In genomic region chr8:78127852-78128251, GRCm38 (mm10) we compare ENCODE assay signal across 8 mouse cellular contexts.
A peak's percentile ranks its signal among the peaks of the same experiment; 100 is the strongest.
DNase-seq lines count a peak whose midpoint lies in the region; ATAC-seq and TF ChIP-seq lines count a peak whose summit lies in the region.

No protein-coding gene starts in this region.

- 13% methylated on average over 2 of the region's 2 CpGs for WGBS in bone marrow, adult 2 months
- WGBS in lung, adult 2 months: 16% methylated on average over 2 of the region's 2 CpGs

- intact Hi-C loops in gastrocnemius, adult 2 months (cut with DNase I): loop anchor here (2.0 kb wide), 1 partner anchor 65 kb away; no protein-coding TSS in a partner anchor

- no peak for ATAC-seq in monocyte, adult 5-6 weeks (replicated peaks; ENCODE audit: insufficient number of reproducible peaks, low FRiP score, low TSS enrichment, poor library complexity, severe bottlenecking)
- ATAC-seq in erythroblast, adult 5-6 weeks (replicated peaks; ENCODE audit: low FRiP score, poor library complexity, severe bottlenecking): no peak

- no peaks in the 10 kb centered on the region for H3K4me1 ChIP-seq in bone marrow, adult 2 months (ENCODE audit: control insufficient read depth, insufficient read depth, low read length)
- H3K4me1 ChIP-seq in lung, adult 2 months (ENCODE audit: control insufficient read depth, insufficient read depth, low read length): no peaks in the 10 kb centered on the region

- TF ChIP-seq POLR2A in bone marrow, adult 2 months (IDR thresholded peaks at IDR 0.05; ENCODE audit: borderline replicate concordance, control insufficient read depth, low read depth, low read length): no peak
- TF ChIP-seq POLR2A in lung, adult 2 months (IDR thresholded peaks at IDR 0.05; ENCODE audit: borderline replicate concordance, extremely low read depth, low read depth, low read length): no peak

- TF ChIP-seq CTCF in gastrocnemius, adult 2 months (IDR thresholded peaks at IDR 0.05): peak; percentile 55
- TF ChIP-seq CTCF in bone marrow, adult 2 months (IDR thresholded peaks at IDR 0.05; ENCODE audit: control insufficient read depth, insufficient read depth, low read length): peak; percentile 18; the same call in 1 of the 2 replicates
- peak; percentile 89 for TF ChIP-seq CTCF in lung, adult 2 months (IDR thresholded peaks at IDR 0.05; ENCODE audit: insufficient read depth, low read length)

- no peak overlapping the region for H3K4me3 ChIP-seq in gastrocnemius, adult 2 months
- H3K4me3 ChIP-seq in bone marrow, adult 2 months (replicated peaks; ENCODE audit: control insufficient read depth, low read depth, low read length): no peak overlapping the region
- H3K4me3 ChIP-seq in lung, adult 2 months (replicated peaks; ENCODE audit: extremely low read depth, low read depth, low read length): no peak overlapping the region

- DNase-seq in gastrocnemius, adult 2 months: peak; percentile 31
- DNase-seq in gastrocnemius, adult 8-10 months (ENCODE audit: low spot score in 2 of 2): no peak
- peak; percentile 39 for DNase-seq in ovary, postnatal 36 days (ENCODE audit: low spot score)
- no peak for DNase-seq in ovary, adult 18-20 months (ENCODE audit: low spot score)
- peak; percentile 61 for DNase-seq in lung, adult 2 months

- H3K27ac ChIP-seq in gastrocnemius, adult 2 months: no peak overlapping the region
- no peak overlapping the region for H3K27ac ChIP-seq in bone marrow, adult 2 months (ENCODE audit: control insufficient read depth, insufficient read depth, low read depth, low read length, poor library complexity)

Comparison
In these comparisons a context has a peak if more than half of its experiments do, and no peak if none do; other contexts are left out.
1. DNase-seq: peak in gastrocnemius, adult 2 months (single experiment), ovary, postnatal 36 days (single experiment) and lung, adult 2 months (single experiment); none in gastrocnemius, adult 8-10 months (0 of 2) and ovary, adult 18-20 months (single experiment).
2. CTCF ChIP-seq: peak in every context shown above with its lines; median percentile 89 in lung, adult 2 months; 55 in gastrocnemius, adult 2 months; 18 in bone marrow, adult 2 months.